24 mouse cellular contexts compared by ENCODE assay signal in the genomic region with DNA sequence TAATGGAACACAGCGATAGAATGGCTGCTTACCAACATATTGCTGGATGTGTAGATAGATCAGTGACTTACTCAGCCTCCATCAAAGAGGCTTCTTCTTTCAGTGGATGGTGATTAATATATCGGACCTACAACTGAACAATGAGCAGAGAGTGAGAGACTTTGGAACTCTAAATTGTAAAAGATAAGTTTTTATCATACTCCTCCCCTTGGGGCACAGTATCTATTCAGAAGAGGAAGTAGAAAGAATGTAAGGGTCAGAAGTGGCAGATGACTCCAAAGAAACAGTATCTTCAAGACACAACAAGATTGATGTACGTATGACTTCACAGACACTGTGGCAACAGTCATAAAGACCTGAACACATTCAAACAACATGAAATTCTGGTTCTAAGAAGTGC.
"Had no signal": no experiment of that assay in that cellular context is flagged by ENCODE, and none has a peak within 500 bp of the region (broad histone marks: within the 10 kb centered on the region; RNA-seq: fewer than 3 reads in every experiment).

No protein-coding gene starts in this region.

- H3K27ac ChIP-seq: embryonic facial prominence, embryonic 10.5 days; embryonic facial prominence, embryonic 12.5 days; embryonic facial prominence, embryonic 13.5 days; embryonic facial prominence, embryonic 15.5 days; forebrain, embryonic 10.5 days; forebrain, embryonic 12.5 days; forebrain, embryonic 13.5 days; forebrain, embryonic 15.5 days; gastrocnemius, adult 2 months; heart, adult 2 months had no signal

- H3K4me1 ChIP-seq: embryonic facial prominence, embryonic 10.5 days; embryonic facial prominence, embryonic 12.5 days; embryonic facial prominence, embryonic 13.5 days; embryonic facial prominence, embryonic 15.5 days; forebrain, embryonic 10.5 days; forebrain, embryonic 12.5 days; forebrain, embryonic 13.5 days; forebrain, embryonic 15.5 days had no signal

- H3K9me3 ChIP-seq: embryonic facial prominence, embryonic 10.5 days; embryonic facial prominence, embryonic 12.5 days; embryonic facial prominence, embryonic 13.5 days; embryonic facial prominence, embryonic 15.5 days; forebrain, embryonic 10.5 days; forebrain, embryonic 12.5 days; forebrain, embryonic 13.5 days; forebrain, embryonic 15.5 days had no signal

- H3K4me3 ChIP-seq: embryonic facial prominence, embryonic 10.5 days; embryonic facial prominence, embryonic 12.5 days; embryonic facial prominence, embryonic 13.5 days; embryonic facial prominence, embryonic 15.5 days; erythroblast, embryonic 14.5 days; forebrain, embryonic 10.5 days; forebrain, embryonic 12.5 days; forebrain, embryonic 13.5 days; forebrain, embryonic 15.5 days; gastrocnemius, adult 2 months; heart, adult 2 months had no signal

- H3K27me3 ChIP-seq: embryonic facial prominence, embryonic 12.5 days; embryonic facial prominence, embryonic 13.5 days; embryonic facial prominence, embryonic 15.5 days; forebrain, embryonic 12.5 days; forebrain, embryonic 13.5 days; forebrain, embryonic 15.5 days had no signal

- DNase-seq: cerebellum, adult 9-10 months; cerebellum, adult 9-11 months; cerebellum, postnatal 10 days; cerebellum, postnatal 14 days; cerebellum, postnatal 25 days; cerebellum, postnatal 36 days; embryo, embryonic 11 days; forebrain, postnatal 0 days; gastrocnemius, adult 2 months; gastrocnemius, postnatal 10 days; gastrocnemius, postnatal 14 days; gastrocnemius, postnatal 25 days; gastrocnemius, postnatal 36 days; heart, adult 18-20 months; heart, adult 2 months had no signal

- H3K36me3 ChIP-seq: embryonic facial prominence, embryonic 10.5 days; embryonic facial prominence, embryonic 12.5 days; embryonic facial prominence, embryonic 13.5 days; embryonic facial prominence, embryonic 15.5 days; forebrain, embryonic 10.5 days; forebrain, embryonic 12.5 days; forebrain, embryonic 15.5 days had no signal

- H3K9ac ChIP-seq: embryonic facial prominence, embryonic 12.5 days; embryonic facial prominence, embryonic 13.5 days; embryonic facial prominence, embryonic 15.5 days; forebrain, embryonic 12.5 days; forebrain, embryonic 13.5 days; forebrain, embryonic 15.5 days; forebrain, postnatal 0 days had no signal
